Mouse (Mus musculus): ENCODE data around the gene Olfr668. TPM values are rescaled to one million over a fixed set of nuclear protein-coding genes. Genes with fewer than 3 reads are reported as not detected.
"Not testable (repeated sequence)": the region's sequence is repeated elsewhere in the genome, so short reads cannot be mapped to it uniquely, and the experiment has no call there.

Gene Olfr668
- polyA plus RNA-seq (2015; fragmentation: Nextera tagmentation; extraction: Ambion mirVana), result not detected in 2 replicates

DNA sequence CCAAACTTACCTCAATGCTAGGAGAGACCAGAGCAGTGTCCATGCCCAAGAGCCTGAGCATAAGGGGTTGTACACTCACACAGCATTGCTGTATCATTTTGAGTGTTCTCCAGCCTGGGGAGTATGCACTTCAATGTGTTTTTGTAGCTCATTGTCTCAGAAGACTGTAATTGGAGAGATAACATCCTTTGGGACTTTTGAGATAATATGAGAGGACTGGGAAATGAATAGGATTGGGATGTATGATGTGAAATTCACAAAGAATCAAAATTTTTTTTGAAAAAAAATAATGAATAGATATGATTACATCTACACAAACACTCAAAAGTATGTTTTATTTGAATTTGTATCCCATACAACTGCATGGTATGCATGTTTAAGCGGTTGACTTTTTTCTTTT, at the start of gene Olfr668:
Olfr668 (minus strand) TSS at position 101 of the 400 bp plus-strand sequence.
- H3K36me3 ChIP-seq (ENCODE audit: poor library complexity, severe bottlenecking), result no peaks in the 10 kb centered on the region
- no peak within 1 kb of the TSS for H3K4me2 ChIP-seq
- no peaks in the 10 kb centered on the region for H3K9me3 ChIP-seq (replicated peaks)
- H3K4me1 ChIP-seq, result no peaks in the 10 kb centered on the region
- WGBS, result 90% methylated on average over 1 of the region's 1 CpGs
- ATAC-seq, result no peak
- H3K27me3 ChIP-seq, result no peaks in the 10 kb centered on the region
- H3K9ac ChIP-seq, result no peak within 1 kb of the TSS
- H3K27ac ChIP-seq, result no peak within 1 kb of the TSS
- no peak within 1 kb of the TSS for H3K4me3 ChIP-seq

DNA sequence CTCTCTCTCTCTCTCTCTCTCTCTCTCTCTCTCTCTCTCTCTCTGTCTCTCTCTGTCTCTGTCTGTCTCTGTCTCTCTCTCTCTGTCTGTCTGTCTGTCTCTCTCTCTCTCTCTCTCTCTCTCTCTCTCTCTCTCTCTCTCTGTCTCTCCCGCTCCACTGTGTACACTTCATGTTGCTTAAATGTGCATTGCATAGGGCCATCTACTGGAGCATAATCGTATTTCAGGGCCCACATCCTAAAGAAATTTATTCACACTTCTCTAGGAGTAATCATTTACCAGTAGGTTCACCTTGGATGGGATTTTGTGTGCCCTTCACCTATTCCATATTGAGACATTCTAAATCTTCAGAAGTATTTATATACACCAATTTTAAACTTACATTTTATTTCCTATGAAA, 44.6 kb upstream of the Olfr668 start:
- not testable (repeated sequence) for H3K9me3 ChIP-seq (replicated peaks); H3K27ac ChIP-seq; H3K27me3 ChIP-seq; H3K4me1 ChIP-seq; H3K36me3 ChIP-seq (ENCODE audit: poor library complexity, severe bottlenecking); H3K4me3 ChIP-seq; H3K9ac ChIP-seq; ATAC-seq; H3K4me2 ChIP-seq
- 80% methylated on average over 2 of the region's 2 CpGs for WGBS

- H3K36me3 ChIP-seq (ENCODE audit: poor library complexity, severe bottlenecking), result no peaks in the 10 kb centered on the region
- no peak within 1 kb of the TSS for H3K4me2 ChIP-seq
- no peak within 1 kb of the TSS for H3K9ac ChIP-seq
- H3K27me3 ChIP-seq, result no peaks in the 10 kb centered on the region
- ATAC-seq, result no peak
- no peak within 1 kb of the TSS for H3K4me3 ChIP-seq
- peaks cover 4% of the 10 kb centered on the region; the same call in 1 of the 2 replicates for H3K9me3 ChIP-seq (replicated peaks)
- WGBS, result 58% methylated on average over 1 of the region's 1 CpGs
- no peaks in the 10 kb centered on the region for H3K4me1 ChIP-seq
- no peak within 1 kb of the TSS for H3K27ac ChIP-seq
These were observed 34.7 kb upstream of the Olfr668 start, which contains the start of gene Olfr670 for GRCm38 (mm10) chr7:104962520-104962919. Gene Olfr670 (minus strand): TSS chr7:104962620.

DNA sequence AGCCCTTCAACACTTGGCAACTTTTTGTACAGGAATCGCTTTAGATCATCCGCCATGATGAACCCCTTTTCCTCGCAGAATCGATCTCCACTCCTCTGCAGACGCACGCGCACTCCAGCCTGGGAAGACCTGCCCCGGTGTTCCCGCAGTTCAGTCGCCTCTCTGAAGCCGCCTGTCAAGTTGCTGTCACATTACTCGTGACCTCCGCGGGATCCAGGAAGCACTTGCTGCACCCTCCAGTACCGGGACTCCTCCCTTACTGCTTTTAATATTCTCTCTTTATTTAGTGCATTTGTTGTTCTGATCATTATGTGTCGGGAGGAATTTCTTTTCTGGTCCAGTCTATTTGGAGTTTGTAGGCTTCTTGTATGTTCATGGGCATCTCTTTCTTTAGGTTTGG, 22.4 kb upstream of the Olfr668 start:
- H3K27me3 ChIP-seq; H3K27ac ChIP-seq; H3K9me3 ChIP-seq (replicated peaks); H3K36me3 ChIP-seq (ENCODE audit: poor library complexity, severe bottlenecking); H3K4me3 ChIP-seq; H3K4me1 ChIP-seq; H3K9ac ChIP-seq; H3K4me2 ChIP-seq; ATAC-seq: not testable (repeated sequence)
- WGBS, result 92% methylated on average over 16 of the region's 16 CpGs

- Histone ChIP-seq H3K36me3 (ENCODE audit: poor library complexity, severe bottlenecking) (no peaks in the 10 kb centered on the region), H3K4me1 (no peaks in the 10 kb centered on the region), H3K9ac (no peak within 1 kb of the TSS), H3K27ac (no peak within 1 kb of the TSS), H3K4me2 (no peak within 1 kb of the TSS), H3K4me3 (no peak within 1 kb of the TSS), H3K9me3 (replicated peaks) (no peaks in the 10 kb centered on the region), H3K27me3 (no peaks in the 10 kb centered on the region)
- WGBS, result 87% methylated on average over 1 of the region's 1 CpGs
- ATAC-seq, result no peak
These were observed 6.1 kb upstream of the Olfr668 start, which contains the start of gene Olfr669 for GRCm38 (mm10) chr7:104933940-104934339. Gene Olfr669 (plus strand): TSS chr7:104934240.

DNA sequence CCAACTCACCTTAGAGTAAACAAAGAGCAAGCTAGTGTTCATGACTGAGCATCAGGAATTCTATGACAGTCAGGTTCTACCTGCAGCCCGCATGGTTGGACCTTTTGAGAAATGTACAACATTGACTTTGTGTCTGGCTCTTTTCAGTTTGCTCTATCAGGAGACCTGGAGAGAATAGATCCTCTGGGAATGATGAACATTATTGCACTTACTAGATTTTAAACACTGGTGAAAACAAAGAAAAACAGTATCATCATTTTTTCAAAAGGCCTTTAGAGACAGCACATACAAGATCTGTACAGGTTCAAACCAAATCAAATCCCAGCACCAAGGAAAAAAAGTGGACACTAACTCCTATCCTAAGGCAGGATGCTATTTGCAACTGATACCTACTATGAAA, 6.5 kb downstream of the Olfr668 start, which contains the start of gene Olfr667:
Olfr667 (minus strand) TSS at position 101 of the 400 bp plus-strand sequence.
- Histone ChIP-seq H3K9me3 (replicated peaks) (no peaks in the 10 kb centered on the region), H3K4me2 (no peak within 1 kb of the TSS), H3K27ac (no peak within 1 kb of the TSS), H3K36me3 (ENCODE audit: poor library complexity, severe bottlenecking) (no peaks in the 10 kb centered on the region), H3K9ac (no peak within 1 kb of the TSS), H3K4me3 (no peak within 1 kb of the TSS), H3K4me1 (no peaks in the 10 kb centered on the region), H3K27me3 (no peaks in the 10 kb centered on the region)
- ATAC-seq, result no peak
- WGBS, result 91% methylated on average over 1 of the region's 1 CpGs

DNA sequence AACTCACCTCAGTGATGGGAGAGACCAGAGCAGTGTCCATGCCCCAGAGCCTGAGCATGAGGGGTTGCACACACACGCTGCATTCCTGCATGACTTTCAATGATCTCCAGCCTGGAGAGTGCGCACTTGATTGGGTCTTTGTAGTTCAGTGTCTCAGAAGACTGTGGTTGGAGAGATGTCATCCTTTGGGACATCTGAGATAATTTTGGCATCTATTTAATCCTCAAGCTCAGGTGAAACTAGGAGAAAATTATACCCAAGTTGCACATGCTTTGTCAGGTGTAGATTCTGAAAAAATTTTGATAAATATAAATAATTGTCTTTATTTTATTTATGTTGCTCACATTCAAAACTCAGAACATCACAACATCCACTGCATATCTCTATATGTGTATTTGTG, 32.0 kb downstream of the Olfr668 start, which contains the start of gene Olfr666:
Olfr666 (minus strand) TSS at position 101 of the 400 bp plus-strand sequence.
- no peak within 1 kb of the TSS for H3K27ac ChIP-seq
- no peak within 1 kb of the TSS for H3K4me2 ChIP-seq
- no peaks in the 10 kb centered on the region for H3K36me3 ChIP-seq (ENCODE audit: poor library complexity, severe bottlenecking)
- ATAC-seq, result no peak
- H3K27me3 ChIP-seq, result no peaks in the 10 kb centered on the region
- no peak within 1 kb of the TSS for H3K9ac ChIP-seq
- no peaks in the 10 kb centered on the region for H3K4me1 ChIP-seq
- 84% methylated on average over 2 of the region's 2 CpGs for WGBS
- H3K9me3 ChIP-seq (replicated peaks), result no peaks in the 10 kb centered on the region
- no peak within 1 kb of the TSS for H3K4me3 ChIP-seq

- H3K27me3 ChIP-seq, result no peaks in the 10 kb centered on the region
- no peak within 1 kb of the TSS for H3K4me2 ChIP-seq
- H3K4me1 ChIP-seq, result no peaks in the 10 kb centered on the region
- H3K36me3 ChIP-seq (ENCODE audit: poor library complexity, severe bottlenecking), result no peaks in the 10 kb centered on the region
- ATAC-seq, result no peak
- H3K4me3 ChIP-seq, result no peak within 1 kb of the TSS
- WGBS, result 41% methylated on average over 1 of the region's 1 CpGs
- H3K9ac ChIP-seq, result no peak within 1 kb of the TSS
- H3K27ac ChIP-seq, result no peak within 1 kb of the TSS
- no peaks in the 10 kb centered on the region for H3K9me3 ChIP-seq (replicated peaks)
These were observed 50.1 kb downstream of the Olfr668 start, which contains the start of gene Olfr665 for GRCm38 (mm10) chr7:104877731-104878130. Gene Olfr665 (plus strand): TSS chr7:104878031.

Other genes starting within 250 kb of the Olfr668 start
- gene Olfr661, start 241.6 kb downstream of the Olfr668 start, polyA plus RNA-seq (2015; fragmentation: Nextera tagmentation; extraction: Ambion mirVana), result not detected in 2 replicates
- gene Usp17le, start 150.6 kb downstream of the Olfr668 start, polyA plus RNA-seq (2015; fragmentation: Nextera tagmentation; extraction: Ambion mirVana), result not detected in 2 replicates
- not detected in 2 replicates for gene Usp17lb, start 85.5 kb downstream of the Olfr668 start, polyA plus RNA-seq (2015; fragmentation: Nextera tagmentation; extraction: Ambion mirVana)
- gene Usp17la, start 71.0 kb downstream of the Olfr668 start, polyA plus RNA-seq (2015; fragmentation: Nextera tagmentation; extraction: Ambion mirVana), result not detected in 2 replicates
- gene Olfr665, start 50.0 kb downstream of the Olfr668 start, polyA plus RNA-seq (2015; fragmentation: Nextera tagmentation; extraction: Ambion mirVana), result not detected in 2 replicates
- not detected in 2 replicates for gene Olfr666, start 32.1 kb downstream of the Olfr668 start, polyA plus RNA-seq (2015; fragmentation: Nextera tagmentation; extraction: Ambion mirVana)
- gene Olfr667, start 6.6 kb downstream of the Olfr668 start, polyA plus RNA-seq (2015; fragmentation: Nextera tagmentation; extraction: Ambion mirVana), result not detected in 2 replicates
- gene Olfr669, start 6.2 kb upstream of the Olfr668 start, polyA plus RNA-seq (2015; fragmentation: Nextera tagmentation; extraction: Ambion mirVana), result not detected in 2 replicates
- not detected in 2 replicates for gene Olfr670, start 34.6 kb upstream of the Olfr668 start, polyA plus RNA-seq (2015; fragmentation: Nextera tagmentation; extraction: Ambion mirVana)
- not detected in 2 replicates for gene Olfr671, start 51.1 kb upstream of the Olfr668 start, polyA plus RNA-seq (2015; fragmentation: Nextera tagmentation; extraction: Ambion mirVana)
- gene Olfr672, start 74.0 kb upstream of the Olfr668 start, polyA plus RNA-seq (2015; fragmentation: Nextera tagmentation; extraction: Ambion mirVana), result not detected in 2 replicates
- not detected in 2 replicates for gene Olfr675, start 100.4 kb upstream of the Olfr668 start, polyA plus RNA-seq (2015; fragmentation: Nextera tagmentation; extraction: Ambion mirVana)
- gene Olfr676, start 104.6 kb upstream of the Olfr668 start, polyA plus RNA-seq (2015; fragmentation: Nextera tagmentation; extraction: Ambion mirVana), result not detected in 2 replicates
- gene Olfr677, start 123.3 kb upstream of the Olfr668 start, polyA plus RNA-seq (2015; fragmentation: Nextera tagmentation; extraction: Ambion mirVana), result not detected in 2 replicates
- gene Olfr678, start 136.4 kb upstream of the Olfr668 start, polyA plus RNA-seq (2015; fragmentation: Nextera tagmentation; extraction: Ambion mirVana), result not detected in 2 replicates
- not detected in 2 replicates for gene Olfr679, start 153.1 kb upstream of the Olfr668 start, polyA plus RNA-seq (2015; fragmentation: Nextera tagmentation; extraction: Ambion mirVana)
- not detected in 2 replicates for gene Olfr680-ps1, start 164.8 kb upstream of the Olfr668 start, polyA plus RNA-seq (2015; fragmentation: Nextera tagmentation; extraction: Ambion mirVana)
- not detected in 2 replicates for gene Olfr681, start 188.8 kb upstream of the Olfr668 start, polyA plus RNA-seq (2015; fragmentation: Nextera tagmentation; extraction: Ambion mirVana)
- gene Olfr683, start 219.0 kb upstream of the Olfr668 start, polyA plus RNA-seq (2015; fragmentation: Nextera tagmentation; extraction: Ambion mirVana), result not detected in 2 replicates
- gene Olfr684, start 235.6 kb upstream of the Olfr668 start, polyA plus RNA-seq (2015; fragmentation: Nextera tagmentation; extraction: Ambion mirVana), result not detected in 2 replicates